Mouse (Mus musculus): Measurements from ENCODE around the gene Lin7b. TPM values are rescaled to one million over a fixed set of nuclear protein-coding genes. Genes with fewer than 3 reads are reported as not detected.
A peak's percentile ranks its signal among the peaks of the same experiment; 100 is the strongest.

Lin7b gene
- polyA plus RNA-seq, 1 experiment from 2014 or later, result not detected

DNA sequence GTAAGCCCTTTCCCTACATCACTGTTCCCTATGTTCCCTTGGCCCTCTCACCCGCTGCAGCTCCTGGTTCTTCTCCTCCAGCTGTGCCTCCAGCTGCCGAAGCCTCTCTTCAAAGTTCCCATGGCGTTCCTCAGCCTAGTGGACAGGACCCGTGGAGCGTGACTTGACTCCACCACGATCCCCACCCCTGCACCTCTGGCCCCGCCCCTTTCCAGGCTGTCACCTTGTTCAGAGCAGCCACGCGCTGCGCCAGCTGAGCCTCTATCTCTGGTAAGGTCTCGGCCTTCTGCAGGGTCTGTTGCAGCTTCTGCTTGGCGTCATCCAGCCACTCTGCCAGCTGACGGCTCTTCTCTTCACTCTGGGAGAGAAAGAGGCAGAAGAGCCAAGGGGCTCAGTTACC, 14.3 kb downstream of the Lin7b start:
- Histone ChIP-seq H3K4me3 (ENCODE audit: low read depth, low read length) (no peak overlapping the region), H3K9me3 (ENCODE audit: low read length) (no peaks in the 10 kb centered on the region), H3K4me1 (ENCODE audit: insufficient read depth, low read depth, low read length) (no peaks in the 10 kb centered on the region), H3K27me3 (replicated peaks; ENCODE audit: insufficient read depth, low read length) (peaks cover 12% of the 10 kb centered on the region), H3K9ac (replicated peaks; ENCODE audit: low read depth) (no peak overlapping the region), H3K27ac (ENCODE audit: low read length) (no peak overlapping the region), H3K36me3 (ENCODE audit: insufficient read depth, low read length) (no peaks in the 10 kb centered on the region), H3K4me2 (replicated peaks; ENCODE audit: low read depth, low read length) (no peak overlapping the region)
- ATAC-seq, result no peak
- TF ChIP-seq EP300 (IDR thresholded peaks at IDR 0.05) (no peak), CTCF (IDR thresholded peaks at IDR 0.05) (no peak)
- 43% methylated on average over 13 of the region's 13 CpGs for WGBS
- DNase-seq (ENCODE audit: low spot score), result no peak

GRCm38 (mm10) chr7:45355318-45356020, 14.9 kb downstream of the Lin7b start:
- 70% methylated on average over 15 of the region's 15 CpGs for WGBS
- no peaks in the 10 kb centered on the region for H3K9me3 ChIP-seq (ENCODE audit: low read length)
- H3K4me1 ChIP-seq (ENCODE audit: insufficient read depth, low read depth, low read length), result no peaks in the 10 kb centered on the region
- peaks cover 6% of the 10 kb centered on the region; the same call in 1 of the 2 replicates for H3K27me3 ChIP-seq (replicated peaks; ENCODE audit: insufficient read depth, low read length)
- H3K4me3 ChIP-seq (ENCODE audit: low read depth, low read length), result no peak overlapping the region
- no peak for DNase-seq (ENCODE audit: low spot score)
- H3K36me3 ChIP-seq (ENCODE audit: insufficient read depth, low read length), result no peaks in the 10 kb centered on the region
- ATAC-seq, result no peak
- no peak overlapping the region for H3K27ac ChIP-seq (ENCODE audit: low read length)
- no peak overlapping the region for H3K9ac ChIP-seq (replicated peaks; ENCODE audit: low read depth)
- TF ChIP-seq CTCF (IDR thresholded peaks at IDR 0.05) (no peak), EP300 (IDR thresholded peaks at IDR 0.05) (no peak)
- H3K4me2 ChIP-seq (replicated peaks; ENCODE audit: low read depth, low read length), result no peak overlapping the region

GRCm38 (mm10) chr7:45353041-45353440, 17.3 kb downstream of the Lin7b start:
- no peak overlapping the region for H3K4me2 ChIP-seq (replicated peaks; ENCODE audit: low read depth, low read length)
- WGBS, result 17% methylated on average over 5 of the region's 5 CpGs
- no peak overlapping the region for H3K9ac ChIP-seq (replicated peaks; ENCODE audit: low read depth)
- no peaks in the 10 kb centered on the region for H3K4me1 ChIP-seq (ENCODE audit: insufficient read depth, low read depth, low read length)
- no peak overlapping the region for H3K27ac ChIP-seq (ENCODE audit: low read length)
- DNase-seq (ENCODE audit: low spot score) (no peak), ATAC-seq (no peak)
- H3K4me3 ChIP-seq (ENCODE audit: low read depth, low read length), result no peak overlapping the region
- TF ChIP-seq EP300 (IDR thresholded peaks at IDR 0.05), result no peak
- no peak for TF ChIP-seq CTCF (IDR thresholded peaks at IDR 0.05)
- no peaks in the 10 kb centered on the region for H3K27me3 ChIP-seq (replicated peaks; ENCODE audit: insufficient read depth, low read length)
- H3K36me3 ChIP-seq (ENCODE audit: insufficient read depth, low read length), result no peaks in the 10 kb centered on the region
- H3K9me3 ChIP-seq (ENCODE audit: low read length), result no peaks in the 10 kb centered on the region

GRCm38 (mm10) chr7:45346905-45347304, 23.5 kb downstream of the Lin7b start:
- Histone ChIP-seq H3K4me1 (ENCODE audit: insufficient read depth, low read depth, low read length) (no peaks in the 10 kb centered on the region), H3K9me3 (ENCODE audit: low read length) (no peaks in the 10 kb centered on the region), H3K36me3 (ENCODE audit: insufficient read depth, low read length) (no peaks in the 10 kb centered on the region), H3K27ac (ENCODE audit: low read length) (no peak overlapping the region), H3K9ac (replicated peaks; ENCODE audit: low read depth) (no peak overlapping the region), H3K4me3 (ENCODE audit: low read depth, low read length) (no peak overlapping the region), H3K27me3 (replicated peaks; ENCODE audit: insufficient read depth, low read length) (no peaks in the 10 kb centered on the region), H3K4me2 (replicated peaks; ENCODE audit: low read depth, low read length) (no peak overlapping the region)
- TF ChIP-seq EP300 (IDR thresholded peaks at IDR 0.05), result no peak
- no peak for TF ChIP-seq CTCF (IDR thresholded peaks at IDR 0.05)
- 72% methylated on average over 13 of the region's 13 CpGs for WGBS
- ATAC-seq (no peak), DNase-seq (ENCODE audit: low spot score) (no peak)

DNA sequence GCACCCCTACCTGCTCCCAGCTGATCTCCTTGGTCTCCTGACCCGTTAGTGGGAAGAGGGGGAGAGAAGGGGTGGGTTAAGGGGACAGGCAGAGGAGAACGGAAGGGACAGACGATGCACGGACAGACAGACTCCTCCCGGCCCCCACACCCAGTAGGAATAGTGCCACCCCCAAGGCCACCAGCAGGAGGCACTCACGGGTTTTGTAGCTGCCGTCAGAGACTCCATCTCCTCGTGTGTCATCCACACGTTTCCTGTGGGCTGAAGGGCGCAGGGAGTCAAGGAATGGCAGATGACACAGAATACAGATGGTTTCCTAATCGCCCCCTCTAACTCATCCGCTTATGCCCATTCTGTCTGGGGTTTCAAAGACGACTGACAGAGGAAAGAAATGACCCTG, 26.8 kb downstream of the Lin7b start:
- H3K27me3 ChIP-seq (replicated peaks; ENCODE audit: insufficient read depth, low read length), result no peaks in the 10 kb centered on the region
- no peak overlapping the region for H3K27ac ChIP-seq (ENCODE audit: low read length)
- no peak overlapping the region for H3K4me2 ChIP-seq (replicated peaks; ENCODE audit: low read depth, low read length)
- H3K36me3 ChIP-seq (ENCODE audit: insufficient read depth, low read length), result no peaks in the 10 kb centered on the region
- ATAC-seq, result no peak
- no peak overlapping the region for H3K9ac ChIP-seq (replicated peaks; ENCODE audit: low read depth)
- peaks cover 14% of the 10 kb centered on the region; the same call in 1 of the 2 replicates for H3K4me1 ChIP-seq (ENCODE audit: insufficient read depth, low read depth, low read length)
- no peak for DNase-seq (ENCODE audit: low spot score)
- no peak overlapping the region for H3K4me3 ChIP-seq (ENCODE audit: low read depth, low read length)
- no peaks in the 10 kb centered on the region for H3K9me3 ChIP-seq (ENCODE audit: low read length)
- 31% methylated on average over 13 of the region's 13 CpGs for WGBS
- TF ChIP-seq CTCF (IDR thresholded peaks at IDR 0.05) (peak; percentile 58), EP300 (IDR thresholded peaks at IDR 0.05) (no peak)

- ATAC-seq (no peak), DNase-seq (ENCODE audit: low spot score) (no peak)
- H3K9ac ChIP-seq (replicated peaks; ENCODE audit: low read depth), result no peak overlapping the region
- no peaks in the 10 kb centered on the region for H3K27me3 ChIP-seq (replicated peaks; ENCODE audit: insufficient read depth, low read length)
- H3K9me3 ChIP-seq (ENCODE audit: low read length), result no peaks in the 10 kb centered on the region
- H3K36me3 ChIP-seq (ENCODE audit: insufficient read depth, low read length), result no peaks in the 10 kb centered on the region
- no peak overlapping the region for H3K27ac ChIP-seq (ENCODE audit: low read length)
- no peak for TF ChIP-seq EP300 (IDR thresholded peaks at IDR 0.05)
- no peak for TF ChIP-seq CTCF (IDR thresholded peaks at IDR 0.05)
- H3K4me3 ChIP-seq (ENCODE audit: low read depth, low read length), result no peak overlapping the region
- peaks cover 14% of the 10 kb centered on the region; the same call in 1 of the 2 replicates for H3K4me1 ChIP-seq (ENCODE audit: insufficient read depth, low read depth, low read length)
- WGBS, result 84% methylated on average over 11 of the region's 11 CpGs
- H3K4me2 ChIP-seq (replicated peaks; ENCODE audit: low read depth, low read length), result no peak overlapping the region
Measured at GRCm38 (mm10) chr7:45342081-45342480, 28.3 kb downstream of the Lin7b start.

All from lung, postnatal 0 days (tissue).